Mouse (Mus musculus) liver, embryonic 14.5 days (tissue): ENCODE results near the gene Cdh16. TPM values are rescaled to one million over a fixed set of nuclear protein-coding genes. Genes with fewer than 3 reads are reported as not detected.

ENCODE experiments used
- ATAC-seq: fragments of 200-750 bp; cut with Nextera tagmentation; 2 replicates; pipeline ENCODE4 v1.8.0; 2017; ENCODE audit warnings: moderate number of reproducible peaks, mild to moderate bottlenecking, moderate library complexity; ENCODE audit not compliant: insufficient read depth
- DNase-seq, 3 experiments: peaks; one replicate each; pipeline ENCODE4 v3.0.0-alpha.2; 2012 to 2013; ENCODE audit warnings: low read depth in 3 of 3, low spot score in 3 of 3
- H3K27ac ChIP-seq: fragments of 300-500 bp; sonication (generic); 2 replicates; pipeline ENCODE4 v1.5.1; 2014; ENCODE audit warnings: moderate library complexity, mild to moderate bottlenecking, control low read depth, inconsistent platforms
- H3K27me3 ChIP-seq: fragments of 300-500 bp; sonication (generic); 2 replicates; pipeline ENCODE4 v1.6.1; 2014; ENCODE audit warnings: mild to moderate bottlenecking, low read length, moderate library complexity; ENCODE audit not compliant: control insufficient read depth, insufficient read depth
- H3K36me3 ChIP-seq: fragments of 300-500 bp; sonication (generic); replicated peaks from 2 replicates; pipeline ENCODE4 v1.6.1; 2014; ENCODE audit warnings: low read depth; ENCODE audit not compliant: control insufficient read depth, insufficient read depth
- H3K4me1 ChIP-seq, 2 experiments: fragments of 200-500 bp in 1 of 2; fragments of 300-500 bp in 1 of 2; sonication (generic) in 1 of 2; replicated peaks; 2 replicates each; pipeline ENCODE4 v1.6.1; 2012 to 2014; ENCODE audit warnings: antibody characterized with exemption in 1 of 2, inconsistent platforms in 1 of 2, low read length in 1 of 2; ENCODE audit not compliant: control insufficient read depth in 2 of 2, insufficient read depth in 2 of 2
- H3K4me2 ChIP-seq: fragments of 300-500 bp; sonication (generic); 2 replicates; pipeline ENCODE4 v1.6.1; 2014; ENCODE audit warnings: low read depth, mild to moderate bottlenecking, control low read depth, moderate library complexity
- H3K4me3 ChIP-seq, 2 experiments: fragments of 200-500 bp in 1 of 2; fragments of 300-500 bp in 1 of 2; sonication (generic) in 1 of 2; 2 replicates each; pipeline ENCODE4 v1.5.1; 2012 to 2014; ENCODE audit warnings: low read depth in 2 of 2, low read length in 2 of 2, mild to moderate bottlenecking in 2 of 2, control low read depth in 1 of 2, inconsistent platforms in 1 of 2, moderate library complexity in 1 of 2; ENCODE audit not compliant: insufficient read depth in 1 of 2
- H3K9ac ChIP-seq: fragments of 300-500 bp; sonication (generic); replicated peaks from 2 replicates; pipeline ENCODE4 v1.6.1; 2014; ENCODE audit warnings: mild to moderate bottlenecking, control low read depth, moderate library complexity
- H3K9me3 ChIP-seq: fragments of 300-500 bp; sonication (generic); 2 replicates; pipeline ENCODE4 v1.6.1; 2016; ENCODE audit warnings: low read length, mixed read lengths; ENCODE audit not compliant: control insufficient read depth
- CTCF ChIP-seq: IDR thresholded peaks from 2 replicates; pipeline ENCODE4 v1.5.1; 2016; ENCODE audit warnings: antibody characterized with exemption, low read depth, control low read depth
- EP300 ChIP-seq: IDR thresholded peaks from 2 replicates; pipeline ENCODE4 v1.6.1; 2016; ENCODE audit warnings: antibody characterized with exemption, low read depth
- WGBS: fragments of 180-500 bp; shearing (Covaris S2); extraction: QIAGEN DNeasy Blood & Tissue Kit; methylation state at CpG from one replicate; pipeline ENCODE4 v1.1.7; 2014; ENCODE audit not compliant: insufficient replicate concordance; 5-methylcytosine and 5-hydroxymethylcytosine counted together
- polyA plus RNA-seq, 2 experiments: library from polyadenylated mRNA; depleted of rRNA in 1 of 2; stranded (reverse) in 1 of 2; unstranded in 1 of 2; fragments of >200 nt; fragmentation: Nextera tagmentation in 1 of 2; extraction: Ambion mirVana in 1 of 2; gene quantifications; 2 replicates each; pipeline versions ENCODE4 v1.2.1 to v1.2.3; 2012 to 2014

The Cdh16 gene
- polyA plus RNA-seq, 2 experiments, result 0.02 TPM; not detected in 1

- Histone ChIP-seq H3K4me1 (peaks cover 0 to 8% of the 10 kb centered on the region in 2 experiments; a peak in 2 of 4 replicates), H3K27me3 (peaks cover 15% of the 10 kb centered on the region), H3K4me3 (no peak overlapping the region), H3K27ac (no peak overlapping the region), H3K9ac (no peak overlapping the region), H3K4me2 (peak overlapping the region; percentile 48), H3K36me3 (no peaks in the 10 kb centered on the region), H3K9me3 (no peaks in the 10 kb centered on the region)
- ATAC-seq, result no peak
- no peak for DNase-seq
- TF ChIP-seq CTCF, result no peak
- TF ChIP-seq EP300, result no peak
- WGBS, result 26% methylated on average over 8 of the region's 8 CpGs
Observed at GRCm38 (mm10) chr8:104630111-104630479, 5.9 kb upstream of the Cdh16 start.

DNA sequence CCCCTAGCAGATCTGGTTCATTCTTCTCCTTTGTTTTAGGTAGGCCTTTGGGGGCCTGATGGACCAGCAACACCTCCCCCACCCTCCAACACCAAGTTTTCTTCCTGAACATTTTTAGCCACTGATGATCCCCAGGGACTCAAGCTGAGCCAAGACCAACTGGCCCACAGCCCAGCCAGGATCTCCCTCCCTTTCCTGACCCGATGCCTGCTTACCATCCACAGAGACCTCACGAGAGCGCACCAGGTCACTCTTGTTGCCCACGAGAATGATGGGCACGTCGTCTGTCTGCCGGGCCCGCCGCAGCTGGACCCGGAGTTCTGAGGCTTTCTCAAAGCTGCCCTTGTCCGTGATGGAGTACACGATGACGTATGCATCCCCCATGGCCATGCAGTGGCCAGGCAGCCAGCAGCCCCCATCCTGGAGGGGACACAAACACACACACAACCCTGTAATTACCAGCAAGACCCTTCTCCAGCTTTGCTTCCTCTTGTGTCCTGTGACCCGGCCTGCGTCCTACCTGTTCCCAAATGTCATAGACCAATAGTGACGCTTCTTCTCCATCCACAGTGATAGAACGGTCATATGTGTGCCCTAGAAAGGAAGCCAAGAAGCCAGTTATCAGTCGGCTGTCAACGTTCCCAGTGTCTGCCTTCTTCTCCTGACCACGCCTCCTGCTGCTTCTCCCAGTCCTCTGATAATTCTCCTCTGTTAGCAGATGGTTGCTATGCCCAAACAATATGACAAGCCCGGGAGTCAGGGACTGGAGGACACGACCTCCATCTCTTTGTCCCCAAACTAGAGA lies 5.3 kb upstream of the Cdh16 start:
- no peak overlapping the region; the same call in 1 of the 2 replicates for H3K4me2 ChIP-seq
- DNase-seq, result no peak

GRCm38 (mm10) chr8:104628402-104628801 lies 4.2 kb upstream of the Cdh16 start:
- TF ChIP-seq CTCF, result no peak
- TF ChIP-seq EP300, result no peak
- H3K27ac ChIP-seq, result no peak overlapping the region
- no peak overlapping the region for H3K4me2 ChIP-seq
- no peak overlapping the region for H3K4me3 ChIP-seq
- no peak for ATAC-seq
- H3K4me1 ChIP-seq, result peaks cover 0 to 8% of the 10 kb centered on the region in 2 experiments; a peak in 2 of 4 replicates
- H3K9me3 ChIP-seq, result no peaks in the 10 kb centered on the region
- DNase-seq, result no peak
- H3K27me3 ChIP-seq, result peaks cover 15% of the 10 kb centered on the region
- H3K9ac ChIP-seq, result no peak overlapping the region
- no peaks in the 10 kb centered on the region for H3K36me3 ChIP-seq
- WGBS, result 79% methylated on average over 21 of the region's 21 CpGs

More for the DNA sequence above, 5.3 kb upstream of the Cdh16 start:
- no peaks in the 10 kb centered on the region for H3K9me3 ChIP-seq
- no peak overlapping the region for H3K4me3 ChIP-seq
- H3K4me1 ChIP-seq, result peaks cover 0 to 8% of the 10 kb centered on the region in 2 experiments; a peak in 2 of 4 replicates
- no peak overlapping the region for H3K27ac ChIP-seq
- no peaks in the 10 kb centered on the region for H3K36me3 ChIP-seq
- peak; percentile 32; the same call in 1 of the 2 replicates for ATAC-seq
- 51% methylated on average over 22 of the region's 22 CpGs for WGBS
- TF ChIP-seq CTCF (no peak), EP300 (no peak)
- peaks cover 15% of the 10 kb centered on the region for H3K27me3 ChIP-seq
- no peak overlapping the region for H3K9ac ChIP-seq

DNA sequence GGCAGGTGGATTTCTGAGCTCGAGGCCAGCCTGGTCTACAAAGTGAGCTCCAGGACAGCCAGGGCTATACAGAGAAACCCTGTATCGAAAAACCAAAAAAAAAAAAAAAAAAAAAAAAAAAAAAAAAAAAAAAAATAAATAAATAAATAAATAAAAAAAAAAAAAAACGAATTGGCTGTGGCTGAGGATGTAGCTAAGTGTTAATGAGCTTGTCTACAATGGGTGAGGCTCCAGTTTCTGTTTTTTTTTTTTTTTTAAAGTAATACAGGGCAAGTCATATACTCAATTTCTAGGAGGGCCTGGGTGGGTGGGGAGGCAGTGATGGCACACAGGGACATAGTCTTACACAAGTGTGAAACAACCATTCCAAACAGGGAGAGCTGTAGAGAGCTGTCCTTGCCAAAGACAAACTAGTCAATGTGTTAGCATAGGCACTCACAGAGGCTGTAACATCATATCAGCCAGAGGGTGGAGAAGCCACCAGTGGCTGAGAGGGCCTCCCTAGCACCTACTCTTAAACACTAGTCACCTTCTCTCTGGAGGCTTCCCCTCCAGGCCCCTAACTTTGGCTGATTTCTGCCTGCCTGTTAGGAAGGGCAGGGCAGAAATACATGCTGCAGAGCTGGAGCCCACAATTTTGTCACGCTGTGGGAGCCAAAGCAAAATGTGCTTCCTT lies 3.0 kb upstream of the Cdh16 start:
- Histone ChIP-seq H3K36me3 (no peaks in the 10 kb centered on the region), H3K27me3 (peaks cover 15% of the 10 kb centered on the region), H3K4me3 (no peak overlapping the region), H3K27ac (no peak overlapping the region), H3K9me3 (no peaks in the 10 kb centered on the region), H3K9ac (no peak overlapping the region), H3K4me2 (no peak overlapping the region), H3K4me1 (peaks cover 0 to 8% of the 10 kb centered on the region in 2 experiments; a peak in 2 of 4 replicates)
- no peak for ATAC-seq
- TF ChIP-seq CTCF (no peak), EP300 (no peak)
- whole genome bisulfite sequencing, result 47% methylated on average over 4 of the region's 4 CpGs
- no peak for DNase-seq

- H3K4me3 ChIP-seq, result no peak overlapping the region
- H3K27ac ChIP-seq, result no peak overlapping the region
- H3K4me1 ChIP-seq, result no peaks in the 10 kb centered on the region
- H3K27me3 ChIP-seq, result no peaks in the 10 kb centered on the region
- no peak for TF ChIP-seq EP300
- TF ChIP-seq CTCF, result no peak
- no peak for ATAC-seq
- DNase-seq, result no peak
- H3K4me2 ChIP-seq, result no peak overlapping the region
- H3K36me3 ChIP-seq, result no peaks in the 10 kb centered on the region
- 22% methylated on average over 5 of the region's 5 CpGs for WGBS
- no peaks in the 10 kb centered on the region for H3K9me3 ChIP-seq
- no peak overlapping the region for H3K9ac ChIP-seq
Observed at GRCm38 (mm10) chr8:104620765-104621164, 3.4 kb downstream of the Cdh16 start.
